Mouse (Mus musculus): ENCODE results near the gene Slc7a11. TPM values are rescaled to one million over a fixed set of nuclear protein-coding genes. Genes with fewer than 3 reads are reported as not detected.

The Slc7a11 gene
- polyA plus RNA-seq, 1 experiment from 2014 or later: 1.1 TPM

DNA sequence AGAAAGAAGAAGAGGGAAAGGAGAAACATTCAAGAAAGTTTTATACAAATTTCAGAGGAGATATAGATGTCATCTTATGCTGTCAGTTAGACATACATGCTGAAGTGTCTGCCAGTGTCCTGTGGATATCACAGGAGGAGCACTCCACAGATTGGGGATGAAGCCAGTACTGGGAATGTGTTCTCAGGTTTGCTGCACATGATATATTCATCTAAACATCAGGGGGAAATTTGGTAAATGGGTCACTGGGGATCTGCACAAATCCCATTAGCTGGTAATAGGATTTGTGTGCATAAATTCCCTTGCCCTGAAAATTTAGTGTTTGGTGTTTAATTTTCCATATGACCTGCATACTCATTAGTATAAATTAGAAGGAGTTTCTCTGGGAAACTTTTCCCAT, 562.9 kb downstream of the Slc7a11 start:
- no peaks in the 10 kb centered on the region for H3K36me3 ChIP-seq
- H3K4me1 ChIP-seq: no peaks in the 10 kb centered on the region
- H3K9ac ChIP-seq: no peak overlapping the region
- no peak for ATAC-seq (ENCODE audit: insufficient number of reproducible peaks, insufficient read depth, low FRiP score, low TSS enrichment, low read depth)
- H3K27me3 ChIP-seq: no peaks in the 10 kb centered on the region
- no peak overlapping the region for H3K27ac ChIP-seq
- no peak overlapping the region for H3K4me3 ChIP-seq
- H3K4me2 ChIP-seq: no peak overlapping the region
- no peaks in the 10 kb centered on the region for H3K9me3 ChIP-seq

DNA sequence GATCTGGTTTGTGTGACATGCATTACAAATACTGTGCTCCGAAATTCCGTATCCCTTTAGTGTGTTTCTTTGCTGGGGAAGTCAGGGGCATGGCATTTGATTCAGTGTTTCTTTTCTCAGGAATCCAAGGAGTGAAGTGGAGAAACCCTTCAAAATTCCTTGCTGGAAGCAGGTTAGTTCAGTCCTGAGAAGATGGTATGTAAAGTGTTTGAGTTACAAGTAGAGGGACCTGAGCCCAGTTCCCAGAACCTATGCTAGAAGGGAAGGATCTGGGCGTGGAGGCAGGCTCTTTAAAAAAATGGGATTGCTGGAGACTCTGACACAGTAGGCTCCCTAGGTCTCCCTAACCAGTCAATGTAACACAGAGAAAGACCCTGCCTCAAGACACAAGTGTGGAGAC, 572.6 kb downstream of the Slc7a11 start:
- ATAC-seq (ENCODE audit: insufficient number of reproducible peaks, insufficient read depth, low FRiP score, low TSS enrichment, low read depth): no peak
- H3K4me1 ChIP-seq: peaks cover 46% of the 10 kb centered on the region
- WGBS: 30% methylated on average over 3 of the region's 3 CpGs

DNA sequence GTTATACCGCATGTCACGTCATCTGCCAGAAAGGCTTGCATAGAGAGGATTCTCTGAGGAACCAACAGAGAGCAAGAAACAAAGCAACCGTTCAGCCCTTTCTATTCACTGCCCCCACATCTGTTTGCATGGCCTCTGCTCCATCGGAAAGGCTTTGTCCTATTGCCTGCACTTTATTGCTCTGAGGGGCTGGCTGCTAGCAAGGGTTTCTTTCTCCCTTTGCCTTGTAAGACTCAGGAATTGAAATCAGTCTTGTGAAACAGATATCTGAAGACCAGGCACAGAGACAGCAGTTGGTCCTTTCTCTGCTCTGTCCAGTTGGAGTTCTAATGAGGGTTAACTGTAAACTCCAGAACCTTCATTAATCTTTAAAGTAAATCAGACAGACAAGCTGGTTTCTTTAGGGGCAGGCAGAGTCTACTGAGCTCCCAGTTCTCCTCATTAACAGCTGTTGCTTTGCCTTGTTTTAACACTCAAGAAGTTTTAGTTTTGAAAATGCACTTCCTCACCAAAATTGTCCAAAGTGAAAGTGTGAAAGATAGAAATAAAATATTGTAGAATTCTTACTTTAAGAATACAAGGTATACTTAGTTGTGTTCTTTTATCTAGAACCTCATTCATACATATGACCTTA, 575.3 kb downstream of the Slc7a11 start:
- Histone ChIP-seq H3K9me3 (no peaks in the 10 kb centered on the region), H3K4me1 (peaks cover 51% of the 10 kb centered on the region), H3K9ac (no peak overlapping the region), H3K4me2 (peak overlapping the region; percentile 15), H3K4me3 (no peak overlapping the region), H3K27me3 (no peaks in the 10 kb centered on the region), H3K27ac (peak overlapping the region; percentile 88), H3K36me3 (no peaks in the 10 kb centered on the region)
- ATAC-seq (ENCODE audit: insufficient number of reproducible peaks, insufficient read depth, low FRiP score, low TSS enrichment, low read depth): no peak
- WGBS: 29% methylated on average over 4 of the region's 4 CpGs

More for the DNA sequence above, 572.6 kb downstream of the Slc7a11 start:
- Histone ChIP-seq H3K27me3 (no peaks in the 10 kb centered on the region), H3K4me3 (no peak overlapping the region), H3K9ac (no peak overlapping the region), H3K9me3 (no peaks in the 10 kb centered on the region), H3K4me2 (no peak overlapping the region), H3K27ac (peak overlapping the region; percentile 82), H3K36me3 (no peaks in the 10 kb centered on the region)

DNA sequence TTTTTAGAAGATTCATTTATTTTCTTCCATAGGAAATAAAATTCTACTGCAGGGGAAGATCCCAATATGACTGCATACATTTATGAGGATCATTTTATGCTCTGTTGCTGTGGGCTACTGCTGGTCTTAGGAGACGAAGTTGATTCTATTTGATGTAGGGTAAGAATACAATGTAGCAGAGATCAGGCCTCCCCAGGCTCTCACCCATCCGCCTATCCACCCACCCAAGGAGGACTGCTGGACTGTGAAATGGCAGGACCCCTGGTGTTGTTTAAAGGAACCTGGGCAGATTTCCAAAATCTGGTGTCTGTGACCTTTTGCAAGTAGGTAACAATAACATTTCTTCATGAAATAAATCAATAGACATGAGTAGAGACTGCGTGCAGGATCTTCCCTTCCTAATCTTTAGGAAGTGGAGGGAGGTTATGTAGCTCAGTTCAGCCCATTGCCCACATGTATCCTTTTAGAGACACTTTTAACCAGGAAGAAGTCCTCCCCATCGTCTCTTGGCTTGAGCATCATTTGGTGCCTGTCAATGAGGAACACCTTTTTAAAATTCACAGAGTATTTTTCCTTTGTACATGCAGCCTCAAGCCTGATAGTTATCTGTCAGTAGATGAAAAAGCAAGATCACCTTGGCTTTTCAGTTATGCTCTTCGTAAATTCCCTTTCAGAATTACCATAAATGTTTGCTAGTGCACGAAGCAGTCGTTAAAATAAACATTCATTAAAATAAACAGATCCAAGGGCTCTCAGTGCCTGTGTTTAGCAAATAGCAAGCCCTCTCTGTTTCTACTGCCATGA, 576.1 kb downstream of the Slc7a11 start:
- Histone ChIP-seq H3K36me3 (no peaks in the 10 kb centered on the region), H3K4me1 (peaks cover 47% of the 10 kb centered on the region), H3K4me2 (peak overlapping the region; percentile 15), H3K9me3 (no peaks in the 10 kb centered on the region), H3K4me3 (no peak overlapping the region), H3K9ac (no peak overlapping the region), H3K27ac (peak overlapping the region; percentile 88), H3K27me3 (no peaks in the 10 kb centered on the region)
- ATAC-seq (ENCODE audit: insufficient number of reproducible peaks, insufficient read depth, low FRiP score, low TSS enrichment, low read depth): no peak
- WGBS: 42% methylated on average over 7 of the region's 7 CpGs

- peak overlapping the region; percentile 20; the same call in 1 of the 2 replicates for H3K4me3 ChIP-seq
- peak overlapping the region; percentile 46 for H3K4me2 ChIP-seq
- WGBS: 11% methylated on average over 11 of the region's 11 CpGs
Measured at GRCm38 (mm10) chr3:49866061-49866515, 577.3 kb downstream of the Slc7a11 start.

GRCm38 (mm10) chr3:49856797-49857196, 586.6 kb downstream of the Slc7a11 start:
- H3K4me1 ChIP-seq: peaks cover 5% of the 10 kb centered on the region; the same call in 1 of the 2 replicates
- no peak overlapping the region for H3K9ac ChIP-seq
- H3K36me3 ChIP-seq: no peaks in the 10 kb centered on the region
- 22% methylated on average over 4 of the region's 4 CpGs for WGBS
- no peaks in the 10 kb centered on the region for H3K9me3 ChIP-seq
- ATAC-seq (ENCODE audit: insufficient number of reproducible peaks, insufficient read depth, low FRiP score, low TSS enrichment, low read depth): no peak
- H3K27me3 ChIP-seq: no peaks in the 10 kb centered on the region
- H3K4me3 ChIP-seq: no peak overlapping the region
- peak overlapping the region; percentile 58 for H3K27ac ChIP-seq
- no peak overlapping the region for H3K4me2 ChIP-seq

More at GRCm38 (mm10) chr3:49866061-49866515, 577.3 kb downstream of the Slc7a11 start:
- Histone ChIP-seq H3K27ac (peak overlapping the region; percentile 88), H3K9me3 (no peaks in the 10 kb centered on the region), H3K36me3 (no peaks in the 10 kb centered on the region), H3K27me3 (no peaks in the 10 kb centered on the region), H3K4me1 (peaks cover 45% of the 10 kb centered on the region), H3K9ac (0 out of 2 replicates have a peak overlapping the region, but pooled peaks have one; percentile 40)
- ATAC-seq (ENCODE audit: insufficient number of reproducible peaks, insufficient read depth, low FRiP score, low TSS enrichment, low read depth): peak; percentile 48; the same call in 1 of the 2 replicates

GRCm38 (mm10) chr3:49854277-49854676, 589.1 kb downstream of the Slc7a11 start:
- no peak overlapping the region for H3K27ac ChIP-seq
- ATAC-seq (ENCODE audit: insufficient number of reproducible peaks, insufficient read depth, low FRiP score, low TSS enrichment, low read depth): no peak
- 31% methylated on average over 2 of the region's 2 CpGs for WGBS
- no peak overlapping the region for H3K4me2 ChIP-seq
- no peak overlapping the region for H3K9ac ChIP-seq
- H3K27me3 ChIP-seq: no peaks in the 10 kb centered on the region
- H3K36me3 ChIP-seq: no peaks in the 10 kb centered on the region
- H3K9me3 ChIP-seq: no peaks in the 10 kb centered on the region
- no peak overlapping the region for H3K4me3 ChIP-seq
- H3K4me1 ChIP-seq: peaks cover 5% of the 10 kb centered on the region; the same call in 1 of the 2 replicates

- H3K4me2 ChIP-seq: no peak overlapping the region
- no peak for ATAC-seq (ENCODE audit: insufficient number of reproducible peaks, insufficient read depth, low FRiP score, low TSS enrichment, low read depth)
- H3K27me3 ChIP-seq: no peaks in the 10 kb centered on the region
- H3K27ac ChIP-seq: no peak overlapping the region
- no peaks in the 10 kb centered on the region for H3K36me3 ChIP-seq
- H3K9ac ChIP-seq: no peak overlapping the region
- no peaks in the 10 kb centered on the region for H3K4me1 ChIP-seq
- H3K9me3 ChIP-seq: no peaks in the 10 kb centered on the region
- 54% methylated on average over 3 of the region's 3 CpGs for WGBS
- H3K4me3 ChIP-seq: no peak overlapping the region
Measured at GRCm38 (mm10) chr3:49842971-49843370, 600.4 kb downstream of the Slc7a11 start.
